Mouse (Mus musculus): ENCODE data around the gene Tex33.
"Not testable (repeated sequence)": the region's sequence is repeated elsewhere in the genome, so short reads cannot be mapped to it uniquely, and the experiment has no call there.

Gene Tex33

GRCm38 (mm10) chr15:78374204-78374603 is 21.5 kb downstream of the Tex33 start:
- DNase-seq (ENCODE audit: low spot score), result peak; percentile 23

- DNase-seq (ENCODE audit: low spot score), result no peak
Measured at GRCm38 (mm10) chr15:78372796-78373195, 22.9 kb downstream of the Tex33 start.

- no peak for DNase-seq (ENCODE audit: low spot score)
Measured at GRCm38 (mm10) chr15:78369641-78370040, 26.1 kb downstream of the Tex33 start.

GRCm38 (mm10) chr15:78368926-78369346 is 26.8 kb downstream of the Tex33 start:
- no peak for DNase-seq (ENCODE audit: low spot score)

- no peak for DNase-seq (ENCODE audit: low spot score)
Measured at GRCm38 (mm10) chr15:78367811-78368210, 27.9 kb downstream of the Tex33 start.

- no peak for DNase-seq (ENCODE audit: low spot score)
Measured at GRCm38 (mm10) chr15:78366875-78367274, 28.8 kb downstream of the Tex33 start.

- DNase-seq (ENCODE audit: low spot score), result no peak
Measured at GRCm38 (mm10) chr15:78365916-78366315, 29.8 kb downstream of the Tex33 start.

- no peak for DNase-seq (ENCODE audit: low spot score)
Measured at GRCm38 (mm10) chr15:78355548-78355947, 40.2 kb downstream of the Tex33 start.

- DNase-seq (ENCODE audit: low spot score), result no peak
Measured at GRCm38 (mm10) chr15:78354958-78355357, 40.8 kb downstream of the Tex33 start.

GRCm38 (mm10) chr15:78351586-78352165 is 44.0 kb downstream of the Tex33 start:
- DNase-seq (ENCODE audit: low spot score), result no peak

- DNase-seq (ENCODE audit: low spot score), result no peak
Measured at GRCm38 (mm10) chr15:78344567-78344966, 51.1 kb downstream of the Tex33 start.

GRCm38 (mm10) chr15:78343683-78344082 is 52.0 kb downstream of the Tex33 start:
- no peak for DNase-seq (ENCODE audit: low spot score)

GRCm38 (mm10) chr15:78340919-78341318 is 54.8 kb downstream of the Tex33 start:
- DNase-seq (ENCODE audit: low spot score), result not testable (repeated sequence)

GRCm38 (mm10) chr15:78339627-78340423 is 55.9 kb downstream of the Tex33 start:
- peak; percentile 15 for DNase-seq (ENCODE audit: low spot score)

GRCm38 (mm10) chr15:78334380-78334779 is 61.3 kb downstream of the Tex33 start:
- no peak for DNase-seq (ENCODE audit: low spot score)

GRCm38 (mm10) chr15:78332981-78333380 is 62.7 kb downstream of the Tex33 start:
- no peak for DNase-seq (ENCODE audit: low spot score)

- no peak for DNase-seq (ENCODE audit: low spot score)
Measured at GRCm38 (mm10) chr15:78331523-78332340, 64.0 kb downstream of the Tex33 start.

- DNase-seq (ENCODE audit: low spot score), result no peak
Measured at GRCm38 (mm10) chr15:78330706-78331105, 65.0 kb downstream of the Tex33 start.

- not testable (repeated sequence) for DNase-seq (ENCODE audit: low spot score)
Measured at GRCm38 (mm10) chr15:78329972-78330371, 65.7 kb downstream of the Tex33 start.

GRCm38 (mm10) chr15:78328520-78329097 is 67.1 kb downstream of the Tex33 start:
- DNase-seq (ENCODE audit: low spot score), result no peak

All from ovary, adult 18-20 months (tissue).